Mouse (Mus musculus): ENCODE results near the gene Wasf1. TPM values are rescaled to one million over a fixed set of nuclear protein-coding genes. Genes with fewer than 3 reads are reported as not detected.

Wasf1 gene
- 14.7 and 17.9 TPM in 2 replicates for polyA plus RNA-seq (2012; rRNA removed)

DNA sequence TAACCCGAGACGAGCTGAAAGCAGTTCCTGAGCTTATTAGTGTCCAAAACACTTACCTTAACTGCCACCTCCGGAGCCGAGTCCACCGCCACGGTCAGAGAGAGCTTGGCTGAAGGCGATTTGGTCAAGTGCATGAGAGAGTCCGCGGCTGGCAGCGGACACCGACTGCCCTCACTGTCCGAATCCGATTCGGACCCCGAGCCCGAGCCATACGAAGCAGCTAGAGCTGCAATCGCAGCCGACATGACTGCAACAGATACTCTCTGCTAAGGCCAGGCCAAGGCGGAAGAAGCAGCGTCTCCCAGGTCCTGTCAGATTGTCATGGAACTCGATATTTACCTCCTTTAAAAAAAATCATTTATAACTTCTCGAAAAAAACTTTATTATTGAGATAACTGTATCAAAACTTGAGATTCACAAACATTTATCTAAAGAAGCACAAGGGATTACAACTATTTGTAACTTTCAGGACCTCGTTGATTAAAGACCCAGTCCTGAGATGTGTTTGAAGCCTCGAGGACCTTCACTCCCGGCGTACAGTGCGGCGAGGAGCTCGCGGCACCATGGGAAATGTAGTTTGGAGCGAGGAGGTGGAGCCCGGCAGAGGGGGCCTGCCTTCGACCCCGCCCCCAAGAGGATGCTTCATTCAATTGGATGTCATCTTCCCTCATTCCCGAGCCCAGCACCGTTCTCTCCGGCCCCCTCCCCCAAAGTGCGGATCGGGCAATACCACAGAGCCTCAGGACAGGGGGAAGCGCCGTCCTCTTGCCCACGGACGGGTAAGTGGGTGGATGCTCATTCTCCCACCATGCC lies at the start of gene Wasf1, which contains the start of gene Cdc40:
Wasf1 (plus strand) TSS at position 645 of the 813 bp plus-strand sequence.
Cdc40 (minus strand) TSS at position 481 of the 813 bp plus-strand sequence.

Other genes starting within 250 kb of the Wasf1 start
- gene Mettl24, start 200.2 kb upstream of the Wasf1 start, polyA plus RNA-seq (2012; rRNA removed): 12.4 and 19.3 TPM in 2 replicates
- 20.3 and 31.9 TPM in 2 replicates for gene Cdc40, start 164 bp upstream of the Wasf1 start, polyA plus RNA-seq (2012; rRNA removed)
- gene Gpr6, start 188.8 kb downstream of the Wasf1 start, polyA plus RNA-seq (2012; rRNA removed): 0.12 and 0.21 TPM in 2 replicates